Mouse (Mus musculus): ENCODE measurements around the gene Tdpoz5.
"Not testable (repeated sequence)": the region's sequence is repeated elsewhere in the genome, so short reads cannot be mapped to it uniquely, and the experiment has no call there.

The Tdpoz5 gene

GRCm38 (mm10) chr3:93961214-93961613 is at the start of gene Tdpoz5:
Gene Tdpoz5, minus strand, starts transcription at chr3:93961314.
- not testable (repeated sequence) for DNase-seq (ENCODE audit: low spot score)

- DNase-seq (ENCODE audit: low spot score) = not testable (repeated sequence)
Measured at GRCm38 (mm10) chr3:93968938-93969337, 7.8 kb upstream of the Tdpoz5 start.

GRCm38 (mm10) chr3:93943443-93943842 is 17.7 kb downstream of the Tdpoz5 start, which contains the start of gene Gm9117:
Gene Gm9117, minus strand, starts transcription at chr3:93943543.
- DNase-seq (ENCODE audit: low spot score) = not testable (repeated sequence)

- not testable (repeated sequence) for DNase-seq (ENCODE audit: low spot score)
Measured at GRCm38 (mm10) chr3:93938386-93938785, 22.7 kb downstream of the Tdpoz5 start.
